Mouse (Mus musculus) cortical plate, adult 2 months (tissue): ENCODE results near the gene Atm.

Source experiments
- CTCF ChIP-seq: fragments of 200-500 bp; IDR thresholded peaks from 2 replicates; pipeline ENCODE4 v1.5.1; 2011; ENCODE audit warnings: mild to moderate bottlenecking, control low read depth, low read length; ENCODE audit not compliant: insufficient read depth; ENCODE audit errors: extremely low read depth
- POLR2A ChIP-seq: fragments of 200-500 bp; IDR thresholded peaks from 2 replicates; pipeline ENCODE4 v1.6.1; 2011; ENCODE audit warnings: mild to moderate bottlenecking, low read length, control low read depth; ENCODE audit not compliant: insufficient read depth; ENCODE audit errors: extremely low read depth

GRCm38 (mm10) chr9:53452038-53452437, 84.5 kb downstream of the Atm start:
- TF ChIP-seq CTCF (no peak), POLR2A (no peak)
